Mouse (Mus musculus): ENCODE results near the gene Neil3.
"Not testable (repeated sequence)": the region's sequence is repeated elsewhere in the genome, so short reads cannot be mapped to it uniquely, and the experiment has no call there.

The Neil3 gene

DNA sequence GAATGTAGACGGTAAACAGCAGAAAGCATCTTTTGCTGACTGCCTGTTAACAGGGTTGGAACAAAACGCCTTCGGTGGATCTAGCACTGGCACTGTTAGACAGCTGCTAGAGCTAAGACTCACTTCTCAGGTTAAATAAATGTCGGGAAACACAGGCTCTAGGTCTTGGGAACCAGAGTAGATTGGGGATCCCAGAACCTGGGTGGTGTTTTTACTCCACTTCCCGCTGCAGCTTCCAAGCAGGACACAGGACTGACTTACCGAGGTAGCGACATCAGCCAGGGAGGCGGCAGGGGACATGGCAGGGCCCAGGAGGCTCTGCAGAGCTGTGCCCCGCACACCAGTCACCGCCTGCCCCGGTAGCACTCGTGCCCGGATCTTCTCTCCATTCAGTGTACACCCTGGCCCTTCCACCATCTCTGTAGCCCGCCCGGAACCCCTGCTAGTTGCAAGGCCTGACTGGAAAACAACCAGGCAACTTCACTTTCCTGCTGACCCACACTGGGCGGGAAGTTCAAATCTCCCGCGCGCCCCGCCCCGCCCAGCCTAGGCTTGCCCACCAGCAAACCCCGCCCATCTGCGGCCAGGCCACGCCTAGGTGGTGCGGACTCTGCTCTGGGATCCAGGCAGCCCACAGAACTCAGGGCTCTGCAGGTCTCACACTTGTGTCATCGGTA lies at the start of gene Neil3:
TSS of gene Neil3 (minus strand) at position 571 of the 677 bp plus-strand sequence.
- DNase-seq (ENCODE audit: low spot score): peak; percentile 90

DNA sequence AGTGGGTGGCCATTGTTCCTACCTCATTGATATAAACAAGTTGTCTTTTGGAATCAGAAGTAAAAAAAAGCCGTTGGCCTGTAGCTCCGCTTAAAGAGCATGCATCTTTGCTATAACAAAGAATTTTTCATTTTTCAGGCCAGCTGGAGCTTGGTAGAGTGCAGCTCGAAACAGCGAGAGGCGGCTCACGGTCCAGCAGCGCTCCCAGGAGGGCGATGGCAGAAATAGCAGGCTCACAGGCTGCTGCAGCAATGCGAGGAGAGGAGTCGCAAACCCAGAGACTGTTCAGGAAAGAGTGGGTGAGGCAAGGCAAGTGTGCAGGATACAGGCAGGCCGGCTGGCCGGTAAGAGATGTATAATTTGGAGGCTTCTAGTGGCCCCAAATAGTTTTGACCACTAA lies 42.0 kb upstream of the Neil3 start:
- DNase-seq (ENCODE audit: low spot score): peak; percentile 73

DNA sequence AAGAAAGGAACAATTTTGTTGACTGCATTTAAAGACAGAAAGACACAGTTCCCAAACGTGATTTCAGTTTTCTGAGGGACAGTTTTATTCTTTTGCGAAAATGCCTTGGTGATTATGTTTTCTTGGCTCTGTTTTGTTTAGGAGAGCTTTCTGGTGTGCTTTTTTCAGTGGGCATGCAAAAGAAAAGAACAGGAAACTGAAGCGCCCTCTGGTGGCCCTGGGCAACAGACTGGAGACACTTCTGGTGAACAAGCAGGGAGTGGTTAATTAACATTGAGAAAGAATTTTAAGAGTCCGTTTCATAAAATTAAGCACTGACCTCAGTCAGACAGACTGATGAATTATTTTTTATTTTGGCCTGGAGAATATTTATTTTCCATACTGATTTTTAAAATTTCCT lies 25.1 kb upstream of the Neil3 start:
- DNase-seq (ENCODE audit: low spot score): peak; percentile 75

DNA sequence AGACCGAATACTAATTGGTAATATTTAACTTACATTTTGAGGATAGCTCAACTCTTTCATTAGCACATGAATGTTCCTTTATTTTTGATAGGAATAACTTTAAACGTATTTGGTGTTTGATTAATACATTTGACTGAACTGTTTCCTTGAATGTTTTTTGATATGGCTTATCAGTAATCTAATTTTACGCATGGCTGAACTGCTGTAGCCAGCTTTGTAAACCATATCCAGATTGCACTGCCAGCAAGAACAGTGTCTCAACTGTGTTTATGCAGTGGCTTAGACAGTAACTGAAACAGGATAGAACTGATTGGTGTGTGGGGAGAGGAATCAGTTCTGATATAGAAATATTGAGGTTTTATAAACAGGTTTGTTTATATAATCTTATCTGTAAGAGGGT lies 22.6 kb upstream of the Neil3 start:
- DNase-seq (ENCODE audit: low spot score): no peak

DNA sequence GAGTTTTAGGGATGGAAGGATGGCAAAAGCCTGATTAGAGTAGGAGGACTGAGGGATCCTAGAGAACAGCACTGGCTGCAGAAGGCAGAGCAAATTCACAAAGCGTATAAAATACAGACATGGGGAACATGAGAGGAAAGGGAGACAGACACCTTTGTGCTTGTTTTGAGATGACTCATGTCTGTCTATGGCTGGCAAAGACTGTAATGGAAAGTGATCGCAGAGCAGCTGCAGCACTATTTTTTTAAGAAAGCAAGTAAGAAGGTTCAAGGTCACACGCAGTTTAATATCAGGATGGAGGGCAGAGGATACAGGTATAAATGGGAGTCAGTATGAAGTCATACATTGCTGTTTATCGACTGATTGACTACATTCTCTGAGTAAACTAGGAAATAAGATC lies 8.2 kb downstream of the Neil3 start:
- no peak for DNase-seq (ENCODE audit: low spot score)

DNA sequence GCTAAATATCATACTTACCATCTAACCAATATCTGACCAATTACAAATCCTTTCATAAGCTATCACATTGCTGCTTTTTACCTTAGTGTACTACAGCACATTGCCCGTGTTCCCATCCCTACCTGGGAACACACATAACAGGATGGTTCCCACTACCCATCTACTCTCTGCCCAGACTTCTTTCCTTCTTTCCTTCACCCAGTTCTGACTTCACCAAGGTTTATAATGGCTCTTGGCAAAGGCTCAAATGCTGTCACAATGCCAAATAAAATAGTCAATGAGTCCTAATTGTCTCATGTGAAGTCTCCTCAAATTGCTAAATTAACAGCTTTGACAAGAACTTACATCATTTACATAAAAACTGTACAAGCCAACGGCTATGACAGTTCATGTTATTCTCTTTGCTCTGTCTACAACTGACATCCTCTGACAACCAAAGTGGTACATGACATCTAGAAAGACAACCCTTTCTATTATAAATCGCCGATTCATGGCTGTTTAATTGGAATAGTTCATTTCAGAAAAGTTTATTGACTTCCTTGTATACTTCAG lies 9.9 kb downstream of the Neil3 start:
- no peak for DNase-seq (ENCODE audit: low spot score)

DNA sequence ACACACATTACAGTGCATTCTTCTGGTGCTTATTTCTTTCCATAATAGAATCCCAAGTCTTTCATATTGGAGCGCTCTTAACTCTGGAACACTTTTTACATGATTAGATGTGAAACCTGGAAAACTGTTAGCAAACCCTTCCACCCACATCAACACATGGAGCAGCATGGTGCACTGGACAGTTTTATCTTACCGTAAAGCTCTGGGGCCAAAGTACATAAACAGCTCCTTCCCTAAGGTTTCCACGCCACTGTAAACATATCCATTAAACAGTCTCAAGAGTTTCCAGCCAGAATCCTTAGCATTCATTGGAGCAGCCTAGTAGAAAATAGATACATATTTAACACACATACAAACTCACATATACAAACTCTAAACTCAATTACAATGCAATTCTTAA lies 15.4 kb downstream of the Neil3 start:
- no peak for DNase-seq (ENCODE audit: low spot score)

DNA sequence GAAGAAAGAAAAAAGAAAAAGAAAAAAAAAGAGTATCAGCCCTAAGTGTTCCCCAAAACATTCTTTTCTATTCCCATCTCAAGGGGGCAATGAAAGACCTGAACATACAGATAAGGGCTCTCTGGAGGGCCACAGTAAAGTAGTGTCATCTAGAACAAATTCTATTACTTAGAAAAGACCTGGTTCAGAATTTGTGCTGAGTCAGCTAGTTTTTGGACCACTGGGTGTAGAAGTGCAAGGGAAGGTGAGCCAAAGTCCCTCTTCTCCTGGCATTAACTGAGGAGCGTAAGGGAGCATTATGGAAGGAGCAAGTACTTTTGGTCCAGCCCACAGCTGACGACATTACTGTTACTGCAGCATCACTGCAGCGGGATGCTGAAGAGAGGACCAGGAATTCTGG lies 19.7 kb downstream of the Neil3 start:
- DNase-seq (ENCODE audit: low spot score): no peak

DNA sequence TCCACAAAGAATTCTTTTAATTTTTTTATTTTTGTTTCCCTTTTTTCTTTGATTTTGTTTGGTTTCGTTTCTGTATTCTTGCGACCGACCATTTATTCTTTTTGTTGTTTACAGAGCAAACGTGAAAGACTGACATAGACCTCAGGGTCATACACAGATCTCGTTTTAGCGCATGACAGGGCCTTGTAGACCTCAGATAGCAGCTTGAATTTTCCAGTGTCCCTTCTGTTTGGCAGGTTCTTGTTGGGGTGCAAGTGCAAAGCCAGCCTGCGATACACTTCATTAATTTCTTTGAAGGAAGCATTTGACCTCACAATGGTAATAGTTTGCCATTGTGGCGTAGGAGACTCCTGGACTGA lies 24.6 kb downstream of the Neil3 start:
- no peak for DNase-seq (ENCODE audit: low spot score)

DNA sequence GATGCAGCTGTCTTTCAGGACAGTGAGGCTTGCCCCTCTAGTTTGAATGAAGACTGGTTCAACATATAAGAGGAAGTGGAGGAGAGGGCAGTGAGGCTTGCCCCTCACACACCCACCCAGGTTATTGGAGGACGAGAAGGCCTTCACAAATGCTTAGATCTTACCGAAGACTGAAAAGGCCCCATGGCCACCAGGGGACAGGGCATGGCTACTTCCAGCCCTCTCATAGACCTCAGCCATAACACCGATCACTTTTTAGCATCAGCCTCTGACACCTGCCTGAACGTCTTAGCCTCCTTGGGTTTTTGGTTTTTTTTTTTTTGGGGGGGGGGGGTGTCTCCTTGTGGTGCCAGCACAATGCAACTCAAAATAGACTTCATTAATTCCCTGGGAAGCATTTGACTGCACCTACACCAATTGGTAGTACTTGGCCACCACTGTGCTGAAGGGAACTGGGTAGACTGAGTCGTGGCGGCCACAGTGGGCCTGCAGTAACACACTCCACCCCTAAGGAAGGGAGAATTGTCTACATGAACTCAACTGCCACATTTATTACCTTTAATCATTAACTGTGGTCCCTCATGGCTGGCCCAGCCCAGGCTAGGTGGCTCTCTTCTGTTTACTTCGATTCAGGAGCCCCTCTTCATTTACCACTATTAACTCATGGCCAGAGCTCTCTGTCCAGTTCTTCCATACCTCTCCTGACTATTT lies 25.1 kb downstream of the Neil3 start:
- no peak for DNase-seq (ENCODE audit: low spot score)

DNA sequence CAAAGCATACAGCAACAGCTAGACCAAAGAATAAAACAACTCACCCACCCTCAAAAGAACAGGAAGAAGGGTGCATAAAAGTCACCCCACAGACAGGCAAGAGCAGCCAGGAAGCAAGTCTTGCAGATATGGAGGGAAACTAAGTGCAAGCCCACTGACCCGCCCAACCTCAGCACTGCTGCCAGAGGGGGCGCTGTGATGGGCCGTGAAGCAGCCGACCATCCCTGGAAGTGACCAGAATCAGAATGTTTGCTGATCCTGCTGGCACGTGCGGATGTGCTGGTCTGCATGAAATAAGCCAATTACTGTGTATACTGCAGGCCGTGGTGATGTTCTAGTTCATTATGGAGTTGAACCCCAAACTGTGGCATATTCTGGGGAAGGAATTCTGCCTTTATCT lies 26.6 kb downstream of the Neil3 start:
- DNase-seq (ENCODE audit: low spot score): no peak

DNA sequence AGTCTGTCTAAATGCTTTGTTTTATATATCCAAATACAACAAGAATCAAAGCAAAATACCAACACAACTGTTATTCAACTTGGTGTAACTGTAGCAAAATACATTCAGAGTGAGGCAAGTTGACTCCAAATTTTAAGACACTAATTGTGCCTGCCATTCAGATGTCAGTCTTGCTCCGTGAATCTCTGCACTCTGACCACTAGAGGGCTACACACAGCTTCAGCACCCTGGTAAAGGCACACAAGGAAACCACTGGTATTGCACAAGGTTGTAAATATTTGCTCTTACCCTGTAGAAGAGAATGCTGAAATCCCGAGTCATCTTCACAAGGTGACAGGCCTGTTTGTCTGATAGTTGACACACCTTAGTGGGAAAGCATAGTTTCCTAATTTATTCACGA lies 31.8 kb downstream of the Neil3 start:
- peak; percentile 67 for DNase-seq (ENCODE audit: low spot score)

DNA sequence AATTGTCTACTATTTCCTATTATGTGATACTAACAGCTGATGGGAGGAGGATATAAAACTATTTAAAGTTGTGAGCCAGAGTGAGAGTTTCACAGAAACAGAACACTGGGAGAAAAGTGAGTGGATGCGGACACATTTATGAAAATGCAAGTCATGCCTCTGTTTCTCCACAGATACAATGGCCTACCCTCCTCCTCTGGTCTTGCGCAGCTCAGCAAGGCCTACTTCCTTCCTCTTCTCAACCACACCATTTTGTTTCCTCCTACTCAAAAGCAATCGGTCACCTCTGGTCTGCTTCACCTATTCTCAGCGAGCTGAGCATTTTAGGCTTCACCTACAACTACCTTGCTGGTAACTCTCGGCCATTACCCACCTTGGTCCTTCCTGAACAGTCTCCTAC lies 34.0 kb downstream of the Neil3 start:
- DNase-seq (ENCODE audit: low spot score): no peak

DNA sequence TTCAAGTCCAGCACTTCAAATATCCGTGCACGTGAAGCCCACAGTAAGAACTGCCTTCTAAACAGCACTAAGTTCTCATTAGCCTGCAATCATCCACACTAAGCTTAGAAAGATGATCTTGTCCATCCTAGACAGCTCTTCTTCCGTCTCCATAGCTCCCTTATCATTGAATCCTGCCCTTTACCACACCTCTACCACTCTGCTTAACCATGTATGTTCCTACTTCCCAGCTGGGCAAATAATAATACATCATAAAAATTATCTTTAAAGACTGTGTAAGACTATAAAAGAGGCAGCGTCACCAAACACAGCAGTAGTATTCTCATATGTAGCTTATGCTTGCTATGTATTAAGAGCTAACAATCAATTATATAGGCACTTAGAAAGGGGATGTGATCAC lies 35.2 kb downstream of the Neil3 start:
- DNase-seq (ENCODE audit: low spot score): no peak

DNA sequence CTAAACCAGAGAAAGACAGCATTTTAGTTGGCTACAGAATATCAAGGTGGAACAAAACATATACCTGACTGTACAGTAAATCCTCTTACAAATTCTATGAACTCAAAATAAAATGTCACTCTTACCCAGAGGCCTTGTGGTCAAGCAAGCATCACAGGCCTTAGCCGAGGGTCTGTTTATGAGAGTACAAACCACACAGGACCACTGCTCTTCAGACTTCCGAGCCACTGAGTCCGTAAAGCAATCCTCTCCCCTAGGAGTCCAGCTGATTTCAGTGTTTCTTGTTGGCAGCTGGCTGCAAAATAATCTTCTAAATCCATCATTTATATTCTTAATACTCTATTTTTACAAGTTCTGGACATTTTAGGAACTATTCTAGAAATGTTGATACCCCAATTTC lies 38.0 kb downstream of the Neil3 start:
- no peak for DNase-seq (ENCODE audit: low spot score)

DNA sequence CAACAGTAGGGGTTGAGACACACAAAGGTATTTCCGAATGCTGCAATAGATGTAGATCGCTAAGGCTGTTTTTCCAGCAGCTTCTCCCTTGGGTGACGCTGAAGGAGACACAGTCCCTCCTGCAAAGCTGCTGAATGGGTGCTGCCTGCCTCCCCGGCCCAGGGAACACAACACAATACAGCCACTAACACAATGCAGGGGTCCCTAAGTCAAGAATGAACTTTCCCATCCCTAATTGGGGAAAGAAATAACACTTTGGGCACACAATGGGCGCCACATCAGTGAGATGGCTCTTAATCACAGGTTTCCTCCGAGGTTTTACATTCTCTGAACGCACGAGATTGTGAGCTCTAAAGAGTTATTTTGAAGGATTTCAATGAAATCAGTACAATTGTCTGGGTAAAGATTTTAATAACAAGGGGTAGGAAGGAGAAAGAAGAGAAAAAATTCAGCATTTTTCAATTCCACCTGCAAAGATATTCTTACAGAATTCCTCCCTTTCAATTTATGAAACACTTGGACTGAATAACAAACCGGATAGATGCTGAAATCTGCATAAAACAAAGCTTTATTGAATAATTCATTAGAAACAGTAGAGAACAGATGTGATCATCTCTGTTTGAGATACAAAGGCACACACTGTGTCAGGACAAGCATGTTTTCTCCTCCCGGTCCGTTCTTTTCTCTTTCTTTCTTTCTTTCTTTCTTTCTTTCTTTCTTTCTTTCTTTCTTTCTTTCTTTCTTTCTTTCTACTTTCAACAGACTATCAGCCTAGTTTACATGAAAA lies 38.6 kb downstream of the Neil3 start:
- DNase-seq (ENCODE audit: low spot score): no peak

DNA sequence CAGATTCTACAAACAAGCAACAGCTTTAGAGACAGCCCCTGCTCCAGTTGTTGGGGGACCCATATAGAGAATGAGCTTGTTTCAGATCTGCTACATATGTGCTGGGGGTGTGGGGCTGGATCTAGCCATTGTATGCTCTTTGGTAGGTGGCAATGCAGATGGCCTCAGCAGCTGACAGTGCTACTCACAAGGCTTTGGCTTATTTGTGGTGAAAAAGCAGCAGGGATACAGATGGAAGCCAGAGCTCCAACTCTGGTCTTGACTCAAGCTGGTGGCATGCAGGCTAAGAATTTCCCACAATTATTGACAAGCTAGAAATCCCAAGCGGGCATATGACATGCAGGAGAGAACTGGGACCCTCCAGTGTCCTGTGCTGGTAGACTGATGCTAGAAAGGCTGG lies 40.8 kb downstream of the Neil3 start:
- no peak for DNase-seq (ENCODE audit: low spot score)

DNA sequence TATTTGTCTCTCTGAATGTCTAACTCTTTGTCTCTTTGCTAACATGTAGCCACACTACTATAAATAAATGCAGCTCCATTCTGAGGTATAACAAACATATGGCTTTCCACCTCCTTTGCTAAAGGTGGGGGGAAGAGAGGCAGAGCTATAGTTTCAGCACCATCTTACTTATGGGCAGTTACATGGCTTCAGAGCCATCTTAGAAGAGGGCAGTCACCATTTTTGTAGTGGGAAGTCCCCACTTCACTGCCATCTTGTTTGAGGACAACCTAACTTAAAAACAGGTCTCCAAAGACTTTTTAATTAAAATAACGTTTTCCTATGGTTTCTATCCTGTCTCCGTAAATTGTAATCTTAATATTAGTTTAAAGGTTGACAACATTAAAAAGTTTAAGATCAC lies 47.1 kb downstream of the Neil3 start:
- no peak for DNase-seq (ENCODE audit: low spot score)

DNA sequence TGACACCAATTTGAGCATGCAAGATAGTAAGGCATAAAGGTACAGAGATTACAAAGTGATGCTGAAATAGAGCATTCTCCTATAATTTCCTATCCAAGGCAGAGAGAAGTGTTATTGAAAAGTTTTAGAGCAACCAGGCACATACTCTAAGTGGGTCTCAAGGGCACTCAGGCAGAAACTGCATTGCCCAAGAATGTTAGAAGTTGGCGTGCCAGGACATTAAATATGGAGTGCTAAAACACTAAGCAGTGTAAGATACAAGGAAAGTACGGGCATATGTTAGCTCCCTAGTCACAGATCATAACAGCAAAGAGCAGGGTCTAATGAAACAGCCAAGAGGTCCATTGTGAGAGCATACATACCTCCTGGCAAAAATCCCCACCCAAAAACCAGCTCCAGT lies 65.3 kb downstream of the Neil3 start:
- DNase-seq (ENCODE audit: low spot score): no peak

DNA sequence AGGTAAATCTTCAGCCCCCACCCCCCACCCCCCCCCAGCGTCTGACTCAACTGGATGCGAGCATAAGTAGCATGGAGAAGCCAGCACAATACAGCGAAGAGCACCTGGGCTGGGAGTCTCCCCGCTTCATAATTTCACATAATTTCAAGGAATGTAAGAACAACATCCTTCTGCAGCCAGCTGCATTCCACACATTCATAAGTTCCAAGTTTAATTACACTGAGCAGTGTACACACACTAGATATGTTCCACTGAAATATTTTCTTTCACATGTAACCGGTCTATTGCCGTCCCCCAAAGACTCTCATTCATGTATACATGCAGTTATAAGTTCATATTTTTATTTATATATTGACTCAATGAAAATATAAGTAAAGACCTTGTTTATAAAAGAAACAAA lies 72.6 kb downstream of the Neil3 start:
- DNase-seq (ENCODE audit: low spot score): no peak

DNA sequence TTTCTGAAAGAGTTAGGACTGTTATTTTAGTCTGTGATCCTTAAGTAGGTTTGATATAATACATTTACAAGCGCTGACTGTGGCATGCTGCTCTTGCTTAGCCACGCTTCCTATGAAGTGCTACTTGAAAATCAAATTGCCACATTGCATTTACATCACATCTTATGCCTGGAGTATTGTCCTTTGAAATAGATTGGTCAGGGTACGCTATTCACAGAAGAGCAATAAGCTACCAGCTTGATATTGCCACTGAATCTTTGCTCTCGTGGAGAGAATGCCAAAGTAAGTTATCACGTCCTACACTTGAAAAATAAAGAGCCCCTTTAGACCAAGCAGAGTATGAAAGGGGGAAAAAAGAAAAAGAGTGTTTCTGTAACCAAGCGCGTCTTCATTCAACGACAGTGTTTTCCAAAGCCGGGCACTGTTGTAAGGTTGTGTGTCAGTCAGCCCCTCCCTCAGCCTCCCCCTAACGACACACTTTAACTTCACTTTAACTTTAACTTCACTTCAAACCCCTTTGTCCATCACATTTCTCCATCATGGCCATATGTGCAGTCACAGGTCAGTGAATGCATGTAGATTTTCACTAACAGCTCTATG lies 76.3 kb downstream of the Neil3 start:
- no peak for DNase-seq (ENCODE audit: low spot score)

DNA sequence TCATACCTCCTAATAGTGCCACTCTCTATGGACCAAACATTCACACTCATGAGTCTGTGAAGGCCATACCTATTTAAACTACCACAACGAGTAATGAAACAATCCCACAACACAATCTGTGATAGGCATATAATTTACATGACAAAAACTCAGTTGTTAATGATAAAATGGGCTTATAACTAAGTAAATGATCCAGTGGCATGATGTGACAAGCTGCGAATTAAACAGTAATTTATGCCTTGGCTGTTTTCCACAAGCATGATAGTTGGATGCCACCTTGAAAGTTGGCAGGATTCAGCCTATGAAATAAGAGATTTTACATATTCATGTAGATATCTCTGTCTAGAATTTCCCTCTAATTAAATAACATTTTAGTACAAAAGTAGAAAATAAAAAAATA lies 99.3 kb downstream of the Neil3 start:
- DNase-seq (ENCODE audit: low spot score): no peak

DNA sequence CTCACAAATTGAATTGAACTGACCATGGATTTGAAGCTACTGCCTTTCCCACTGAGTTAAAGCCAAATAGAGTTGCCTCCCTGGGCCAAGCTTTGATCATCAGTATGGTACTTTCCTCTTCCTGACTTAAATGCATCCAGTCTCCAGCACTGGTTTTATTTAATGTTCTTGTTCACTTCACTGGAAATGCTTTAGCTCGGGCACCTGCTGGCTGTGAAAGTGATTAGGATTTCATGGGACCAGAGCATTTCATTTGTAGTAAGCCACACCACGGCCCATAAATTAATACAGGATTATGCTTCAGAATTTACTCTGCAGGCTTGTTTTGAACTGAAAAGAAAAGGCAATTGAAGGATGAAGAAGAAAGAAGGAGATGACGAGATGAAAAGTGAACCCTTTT lies 100.8 kb downstream of the Neil3 start:
- DNase-seq (ENCODE audit: low spot score): not testable (repeated sequence)
